25 mouse cellular contexts compared by ENCODE assay signal in genomic region chr2:166476953-166477352, GRCm38 (mm10).
DNase-seq lines count a peak whose midpoint lies in the region; ATAC-seq and TF ChIP-seq lines count a peak whose summit lies in the region.
"Had no signal": no experiment of that assay in that cellular context is flagged by ENCODE, and none has a peak within 500 bp of the region (broad histone marks: within the 10 kb centered on the region; RNA-seq: fewer than 3 reads in every experiment).

No protein-coding gene starts in this region.

- ATAC-seq in megakaryocyte, adult 5-6 weeks (ENCODE audit: poor library complexity, severe bottlenecking): no peak
- ATAC-seq: activated CD4-positive, CD25-positive, alpha-beta regulatory T cell, adult 4 months; CD4-positive, CD25-positive, alpha-beta regulatory T cell, adult 4 months; forebrain, embryonic 13.5 days; forebrain, postnatal 0 days; hindbrain, embryonic 16.5 days; intestine, embryonic 15.5 days; Patski had no signal

- H3K4me1 ChIP-seq in testis, adult 2 months (ENCODE audit: control insufficient read depth, insufficient read depth, low read length): peaks cover 12% of the 10 kb centered on the region
- H3K4me1 ChIP-seq: intestine, embryonic 15.5 days had no signal

- no peak overlapping the region for H3K4me3 ChIP-seq in testis, adult 2 months (ENCODE audit: control insufficient read depth, low read depth, low read length)
- H3K4me3 ChIP-seq: forebrain, embryonic 10.5 days; forebrain, embryonic 13.5 days; gastrocnemius, adult 2 months; hindbrain, embryonic 10.5 days; hindbrain, embryonic 13.5 days; intestine, embryonic 15.5 days had no signal

- no peaks in the 10 kb centered on the region for H3K27me3 ChIP-seq in testis, adult 2 months (ENCODE audit: control insufficient read depth, insufficient read depth, low read length)
- H3K27me3 ChIP-seq: forebrain, embryonic 13.5 days; intestine, embryonic 15.5 days; Patski had no signal

- DNase-seq in testis, postnatal 10 days (ENCODE audit: low spot score): no peak
- DNase-seq in R1 (ENCODE audit: low read depth, low spot score): peak; percentile 80
- peak; percentile 59 for DNase-seq in testis, postnatal 14 days (ENCODE audit: low spot score)
- no peak for DNase-seq in lung, postnatal 25 days (ENCODE audit: low spot score)
- DNase-seq: adrenal gland, adult 8-10 months; adrenal gland, postnatal 25 days; cerebellum, adult 11-12 months; cerebellum, adult 9-10 months; cerebellum, postnatal 14 days; forebrain, postnatal 0 days; gastrocnemius, adult 2 months; gastrocnemius, postnatal 14 days; heart, adult 18-20 months had no signal

- TF ChIP-seq CTCF in testis, adult 2 months (IDR thresholded peaks at IDR 0.05; ENCODE audit: control insufficient read depth, insufficient read depth, insufficient replicate concordance, low read depth, low read length): no peak

- 0 out of 2 replicates have a peak, but pooled peaks have one; percentile 29 for TF ChIP-seq POLR2A in testis, adult 2 months (IDR thresholded peaks at IDR 0.05; ENCODE audit: control insufficient read depth, low read depth, low read length)

- H3K36me3 ChIP-seq in testis, adult 2 months (ENCODE audit: control insufficient read depth, insufficient read depth, low read length): no peaks in the 10 kb centered on the region
- H3K36me3 ChIP-seq: forebrain, embryonic 10.5 days; G1E; hindbrain, embryonic 10.5 days; hindbrain, embryonic 13.5 days; intestine, embryonic 15.5 days had no signal

- H3K27ac ChIP-seq in testis, adult 2 months (ENCODE audit: control insufficient read depth, insufficient read depth, low read depth, low read length): no peak overlapping the region; the same call in 1 of the 2 replicates
- H3K27ac ChIP-seq: forebrain, embryonic 10.5 days; forebrain, embryonic 13.5 days; gastrocnemius, adult 2 months; hindbrain, embryonic 13.5 days; intestine, embryonic 15.5 days had no signal

Comparison
In these comparisons a context has a peak if more than half of its experiments do, and no peak if none do; other contexts are left out.
1. DNase-seq: peak in R1 (single experiment) and testis, postnatal 14 days (single experiment); none in testis, postnatal 10 days (single experiment) and lung, postnatal 25 days (single experiment).